Mouse (Mus musculus) heart, adult 2 months (tissue): ENCODE data around the gene Tiam1. TPM values are rescaled to one million over a fixed set of nuclear protein-coding genes. Genes with fewer than 3 reads are reported as not detected.
A peak's percentile ranks its signal among the peaks of the same experiment; 100 is the strongest.

Experiments used
- DNase-seq, 2 experiments: peaks; one replicate each; pipeline ENCODE4 v3.0.0; 2021
- H3K27ac ChIP-seq: fragments of 200-600 bp; 2 replicates; pipeline ENCODE4 v1.8.1; 2022
- H3K27me3 ChIP-seq: fragments of 200-500 bp; 2 replicates; pipeline ENCODE4 v1.6.1; 2012; ENCODE audit warnings: mild to moderate bottlenecking, low read length, inconsistent platforms, mixed read lengths; ENCODE audit not compliant: control insufficient read depth, insufficient read depth
- H3K36me3 ChIP-seq: fragments of 200-500 bp; 2 replicates; pipeline ENCODE4 v1.6.1; 2012; ENCODE audit warnings: low read length, inconsistent platforms; ENCODE audit not compliant: control insufficient read depth, insufficient read depth
- H3K4me1 ChIP-seq: fragments of 200-500 bp; 2 replicates; pipeline ENCODE4 v1.6.1; 2011; ENCODE audit warnings: low read length; ENCODE audit not compliant: control insufficient read depth, insufficient read depth
- H3K4me3 ChIP-seq: fragments of 200-600 bp; 2 replicates; pipeline ENCODE4 v1.8.1; 2022
- H3K79me2 ChIP-seq: fragments of 200-500 bp; replicated peaks from 2 replicates; pipeline ENCODE4 v1.6.1; 2012; ENCODE audit warnings: mild to moderate bottlenecking, inconsistent platforms, low read length, moderate library complexity, mixed read lengths; ENCODE audit not compliant: control insufficient read depth, insufficient read depth
- H3K9ac ChIP-seq: fragments of 200-500 bp; 2 replicates; pipeline ENCODE4 v1.6.1; 2012; ENCODE audit warnings: low read depth, mild to moderate bottlenecking, control low read depth, inconsistent platforms, low read length, mixed read lengths
- CTCF ChIP-seq: fragments of 200-600 bp; IDR thresholded peaks from 2 replicates; pipeline ENCODE4 v1.8.1; 2022; ENCODE audit warnings: antibody characterized with exemption, mild to moderate bottlenecking, moderate library complexity
- EP300 ChIP-seq: fragments of 200-500 bp; IDR thresholded peaks from 2 replicates; pipeline ENCODE4 v1.6.1; 2011; ENCODE audit warnings: low read depth, low read length, control low read depth; ENCODE audit not compliant: insufficient read depth
- POLR2A ChIP-seq: fragments of 200-500 bp; IDR thresholded peaks from 2 replicates; pipeline ENCODE4 v1.6.1; 2011; ENCODE audit warnings: mild to moderate bottlenecking, low read depth, low read length, control low read depth; ENCODE audit not compliant: insufficient read depth
- WGBS: fragments of 180-500 bp; shearing (Covaris S2); methylation state at CpG from one replicate; pipeline ENCODE4 v1.1.7; 2018; 5-methylcytosine and 5-hydroxymethylcytosine counted together
- intact Hi-C: fragments of 180-260 bp; cut with DNase I; formaldehyde crosslinking; loops from one replicate; pipeline ENCODE4 v1.15.1; 2025
- polyA plus RNA-seq: library from polyadenylated mRNA; depleted of rRNA; stranded (reverse); fragments of >200 nt; gene quantifications from 2 replicates; pipeline ENCODE4 v1.2.3, GENCODE M21; 2012
- total RNA-seq, 2 experiments: library from RNA; stranded (reverse); gene quantifications; 2 replicates each; pipeline ENCODE4 v1.2.3; 2021

Gene Tiam1
- total and polyA plus RNA-seq, 3 experiments = 2.3 to 7.9 (median 4.4) TPM

GRCm38 (mm10) chr16:89995155-89995554 is 148.4 kb downstream of the Tiam1 start:
- Histone ChIP-seq H3K36me3 (no peaks in the 10 kb centered on the region), H3K4me1 (peaks cover 2% of the 10 kb centered on the region), H3K27ac (no peak overlapping the region), H3K79me2 (no peaks in the 10 kb centered on the region), H3K27me3 (no peaks in the 10 kb centered on the region), H3K4me3 (no peak overlapping the region), H3K9ac (no peak overlapping the region)
- intact Hi-C loops = no loop called here
- no peak for DNase-seq
- WGBS = 93% methylated on average over 7 of the region's 7 CpGs
- TF ChIP-seq POLR2A (no peak), CTCF (no peak), EP300 (no peak)

GRCm38 (mm10) chr16:89993991-89994825 is 149.4 kb downstream of the Tiam1 start:
- Histone ChIP-seq H3K9ac (no peak overlapping the region), H3K4me3 (no peak overlapping the region), H3K36me3 (no peaks in the 10 kb centered on the region), H3K27me3 (no peaks in the 10 kb centered on the region), H3K79me2 (no peaks in the 10 kb centered on the region), H3K27ac (no peak overlapping the region), H3K4me1 (peaks cover 2% of the 10 kb centered on the region)
- TF ChIP-seq CTCF (no peak), EP300 (no peak), POLR2A (no peak)
- intact Hi-C loops = no loop called here
- 58% methylated on average over 17 of the region's 17 CpGs for WGBS
- DNase-seq = no peak

- no peak for TF ChIP-seq CTCF
- TF ChIP-seq EP300 = no peak
- TF ChIP-seq POLR2A = no peak
- Histone ChIP-seq H3K79me2 (no peaks in the 10 kb centered on the region), H3K4me3 (no peak overlapping the region), H3K27ac (no peak overlapping the region), H3K9ac (no peak overlapping the region), H3K4me1 (peaks cover 2% of the 10 kb centered on the region), H3K27me3 (no peaks in the 10 kb centered on the region), H3K36me3 (no peaks in the 10 kb centered on the region)
- intact Hi-C loops = no loop called here
- no peak for DNase-seq
- 91% methylated on average over 4 of the region's 4 CpGs for WGBS
Measured at GRCm38 (mm10) chr16:89993506-89993905, 150.1 kb downstream of the Tiam1 start.

- peaks cover 2% of the 10 kb centered on the region for H3K4me1 ChIP-seq
- peak; percentile 73 to 80 for DNase-seq
- H3K36me3 ChIP-seq = no peaks in the 10 kb centered on the region
- intact Hi-C loops = no loop called here
- TF ChIP-seq CTCF = peak; percentile 15; the same call in 1 of the 2 replicates
- 0 out of 2 replicates have a peak, but pooled peaks have one; percentile 44 for TF ChIP-seq EP300
- TF ChIP-seq POLR2A = no peak
- no peaks in the 10 kb centered on the region for H3K27me3 ChIP-seq
- H3K9ac ChIP-seq = no peak overlapping the region
- no peak overlapping the region for H3K4me3 ChIP-seq
- 40% methylated on average over 12 of the region's 12 CpGs for WGBS
- H3K27ac ChIP-seq = peak overlapping the region; percentile 49
- H3K79me2 ChIP-seq = no peaks in the 10 kb centered on the region
Measured at GRCm38 (mm10) chr16:89991701-89992152, 151.8 kb downstream of the Tiam1 start.

- Histone ChIP-seq H3K79me2 (no peaks in the 10 kb centered on the region), H3K27ac (no peak overlapping the region), H3K27me3 (no peaks in the 10 kb centered on the region), H3K4me3 (no peak overlapping the region), H3K36me3 (no peaks in the 10 kb centered on the region), H3K9ac (no peak overlapping the region), H3K4me1 (peaks cover 2% of the 10 kb centered on the region)
- WGBS = 86% methylated on average over 5 of the region's 5 CpGs
- no peak for TF ChIP-seq POLR2A
- TF ChIP-seq EP300 = no peak
- no peak for TF ChIP-seq CTCF
- intact Hi-C loops = no loop called here
- no peak for DNase-seq
Measured at GRCm38 (mm10) chr16:89990288-89990955, 153.1 kb downstream of the Tiam1 start.
